Comparison of ENCODE assay signal across 13 mouse cellular contexts in the genomic region with DNA sequence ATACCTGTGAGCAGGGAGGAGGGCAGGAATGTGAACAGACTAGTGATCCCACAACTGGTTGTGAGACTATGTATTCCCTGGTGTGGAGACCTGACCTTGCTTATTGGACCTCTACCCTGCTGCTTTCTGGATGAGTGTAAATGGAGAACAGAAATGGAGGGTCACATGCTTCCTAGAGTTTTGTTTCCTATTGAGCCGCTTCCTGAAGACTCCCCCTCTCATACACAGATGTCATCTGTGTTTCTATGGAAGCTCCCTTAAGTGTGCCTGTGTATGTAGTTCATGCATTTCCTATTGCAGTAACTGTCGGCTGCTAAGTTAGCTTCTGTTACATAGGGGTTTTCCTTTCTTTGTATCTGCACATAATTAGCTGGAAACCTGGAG.
DNase-seq lines count a peak whose midpoint lies in the region; ATAC-seq and TF ChIP-seq lines count a peak whose summit lies in the region.
"Had no signal": no experiment of that assay in that cellular context is flagged by ENCODE, and none has a peak within 500 bp of the region (broad histone marks: within the 10 kb centered on the region; RNA-seq: fewer than 3 reads in every experiment).

No protein-coding gene starts in this region.

- WGBS in heart, embryonic 14.5 days: 57% methylated on average over 2 of the region's 2 CpGs
- 64% methylated on average over 2 of the region's 2 CpGs for WGBS in heart, embryonic 10.5 days
- 48% methylated on average over 2 of the region's 2 CpGs for WGBS in heart, embryonic 15.5 days

- DNase-seq in heart, embryonic 10.5 days (ENCODE audit: low spot score): no peak
- no peak for DNase-seq in left cerebral cortex, adult 2 months (ENCODE audit: extremely low spot score in 1 of 2, low spot score in 2 of 2)
- DNase-seq in left cerebral cortex, postnatal 25 days (ENCODE audit: low spot score in 2 of 2): no peak
- DNase-seq in brain, embryonic 14.5 days (ENCODE audit: low read depth): peak; percentile 32
- DNase-seq in layer of hippocampus, adult 8-10 months (ENCODE audit: low spot score in 2 of 2): no peak
- DNase-seq: cerebellum, postnatal 14 days; right cerebral cortex, postnatal 4 days had no signal

- peaks cover 9 to 14% of the 10 kb centered on the region in 2 experiments for H3K4me1 ChIP-seq in heart, embryonic 14.5 days (ENCODE audit: control insufficient read depth in 2 of 2, insufficient read depth in 2 of 2, low read length in 2 of 2)
- H3K4me1 ChIP-seq in heart, embryonic 10.5 days: peaks cover 17% of the 10 kb centered on the region
- H3K4me1 ChIP-seq in heart, embryonic 15.5 days (replicated peaks): peaks cover 17% of the 10 kb centered on the region
- H3K4me1 ChIP-seq: liver, embryonic 12.5 days had no signal

- H3K36me3 ChIP-seq in heart, embryonic 14.5 days (ENCODE audit: control insufficient read depth, insufficient read depth, low read length): no peaks in the 10 kb centered on the region
- H3K36me3 ChIP-seq in heart, embryonic 10.5 days: no peaks in the 10 kb centered on the region
- H3K36me3 ChIP-seq in heart, embryonic 15.5 days: no peaks in the 10 kb centered on the region
- H3K36me3 ChIP-seq: embryonic facial prominence, embryonic 15.5 days; liver, embryonic 12.5 days had no signal

- intact Hi-C loops in left cerebral cortex, adult 2 months (cut with DNase I): no loop called here
- intact Hi-C loops in left cerebral cortex, postnatal 25 days (cut with DNase I): no loop called here

- peak overlapping the region in 1 of 2 experiments; percentile 47; a peak in 1 of 4 replicates for H3K27ac ChIP-seq in heart, embryonic 14.5 days (replicated peaks in 1 of 2; ENCODE audit: control insufficient read depth in 1 of 2, insufficient read depth in 1 of 2, low read depth in 2 of 2, low read length in 2 of 2)
- no peak overlapping the region for H3K27ac ChIP-seq in heart, embryonic 10.5 days
- H3K27ac ChIP-seq in left cerebral cortex, adult 2 months: no peak overlapping the region
- peak overlapping the region; percentile 35 for H3K27ac ChIP-seq in heart, embryonic 15.5 days
- H3K27ac ChIP-seq: embryonic facial prominence, embryonic 15.5 days; liver, embryonic 12.5 days; stomach, postnatal 0 days had no signal

- no peak overlapping the region; the same call in 1 of the 2 replicates for H3K9ac ChIP-seq in heart, embryonic 14.5 days (ENCODE audit: low read length)
- 0 out of 2 replicates have a peak overlapping the region, but pooled peaks have one; percentile 6 for H3K9ac ChIP-seq in heart, embryonic 15.5 days
- H3K9ac ChIP-seq: embryonic facial prominence, embryonic 15.5 days; liver, embryonic 12.5 days had no signal

- H3K27me3 ChIP-seq in heart, embryonic 14.5 days (ENCODE audit: control insufficient read depth, insufficient read depth, low read length): no peaks in the 10 kb centered on the region
- H3K27me3 ChIP-seq in heart, embryonic 10.5 days (ENCODE audit: insufficient read depth, poor library complexity, severe bottlenecking): no peaks in the 10 kb centered on the region
- H3K27me3 ChIP-seq in heart, embryonic 15.5 days: no peaks in the 10 kb centered on the region
- H3K27me3 ChIP-seq: embryonic facial prominence, embryonic 15.5 days; liver, embryonic 12.5 days had no signal

- no peak overlapping the region for H3K4me3 ChIP-seq in heart, embryonic 14.5 days (ENCODE audit: control insufficient read depth in 1 of 2, insufficient read depth in 1 of 2, low read depth in 1 of 2, low read length in 2 of 2)
- no peak overlapping the region for H3K4me3 ChIP-seq in heart, embryonic 10.5 days
- peak overlapping the region; percentile 5; the same call in 1 of the 2 replicates for H3K4me3 ChIP-seq in left cerebral cortex, adult 2 months
- H3K4me3 ChIP-seq in heart, embryonic 15.5 days: no peak overlapping the region
- H3K4me3 ChIP-seq: embryonic facial prominence, embryonic 15.5 days; liver, embryonic 12.5 days had no signal

- ATAC-seq in heart, embryonic 14.5 days (ENCODE audit: insufficient number of reproducible peaks, insufficient read depth, low FRiP score, low read depth): no peak
- ATAC-seq in heart, embryonic 15.5 days (replicated peaks; ENCODE audit: insufficient number of reproducible peaks, insufficient read depth, low FRiP score, low read depth): peak; percentile 22; the same call in 1 of the 2 replicates
- ATAC-seq: liver, embryonic 12.5 days; midbrain, embryonic 16.5 days had no signal

- TF ChIP-seq CTCF in left cerebral cortex, adult 2 months (IDR thresholded peaks at IDR 0.05): no peak
- no peak for TF ChIP-seq CTCF in brain, embryonic 14.5 days (IDR thresholded peaks at IDR 0.05; ENCODE audit: borderline replicate concordance, extremely low read depth, insufficient read depth, insufficient read length)

- TF ChIP-seq POLR2A in brain, embryonic 14.5 days (IDR thresholded peaks at IDR 0.05; ENCODE audit: borderline replicate concordance, extremely low read depth, insufficient read depth, insufficient read length, poor library complexity, severe bottlenecking): no peak

- H3K4me2 ChIP-seq in heart, embryonic 14.5 days (ENCODE audit: low read length): peak overlapping the region; percentile 34
- H3K4me2 ChIP-seq in heart, embryonic 15.5 days: peak overlapping the region; percentile 26
- H3K4me2 ChIP-seq: embryonic facial prominence, embryonic 15.5 days; liver, embryonic 12.5 days had no signal

- H3K9me3 ChIP-seq in heart, embryonic 14.5 days (ENCODE audit: control insufficient read depth, low read length): no peaks in the 10 kb centered on the region
- H3K9me3 ChIP-seq in heart, embryonic 10.5 days: no peaks in the 10 kb centered on the region
- H3K9me3 ChIP-seq in heart, embryonic 15.5 days (replicated peaks): no peaks in the 10 kb centered on the region
- H3K9me3 ChIP-seq: embryonic facial prominence, embryonic 15.5 days; liver, embryonic 12.5 days had no signal
